Mouse (Mus musculus) hindbrain, embryonic 13.5 days (tissue): ENCODE measurements around the gene Lce1d. TPM values are rescaled to one million over a fixed set of nuclear protein-coding genes. Genes with fewer than 3 reads are reported as not detected.

Experiments used
- ATAC-seq: fragments of 200-750 bp; cut with Nextera tagmentation; 2 replicates; pipeline ENCODE4 v1.8.0; 2017; ENCODE audit warnings: moderate TSS enrichment; ENCODE audit not compliant: low FRiP score
- H3K27ac ChIP-seq: fragments of 300-500 bp; sonication (generic); 2 replicates; pipeline ENCODE4 v1.5.1; 2015; ENCODE audit warnings: inconsistent platforms, mild to moderate bottlenecking, moderate library complexity
- H3K27me3 ChIP-seq: fragments of 300-500 bp; sonication (generic); 2 replicates; pipeline ENCODE4 v1.6.1; 2015; ENCODE audit warnings: mild to moderate bottlenecking, inconsistent platforms
- H3K36me3 ChIP-seq: fragments of 300-500 bp; sonication (generic); 2 replicates; pipeline ENCODE4 v1.6.1; 2015; ENCODE audit warnings: mild to moderate bottlenecking, inconsistent platforms
- H3K4me1 ChIP-seq: fragments of 300-500 bp; sonication (generic); replicated peaks from 2 replicates; pipeline ENCODE4 v1.6.1; 2015; ENCODE audit warnings: inconsistent platforms
- H3K4me2 ChIP-seq: fragments of 300-500 bp; sonication (generic); 2 replicates; pipeline ENCODE4 v1.6.1; 2015; ENCODE audit warnings: inconsistent platforms, mild to moderate bottlenecking, moderate library complexity
- H3K4me3 ChIP-seq: fragments of 300-500 bp; sonication (generic); 2 replicates; pipeline ENCODE4 v1.5.1; 2015; ENCODE audit warnings: mild to moderate bottlenecking, inconsistent platforms
- H3K9ac ChIP-seq: fragments of 300-500 bp; sonication (generic); 2 replicates; pipeline ENCODE4 v1.6.1; 2015; ENCODE audit warnings: mild to moderate bottlenecking, inconsistent platforms
- H3K9me3 ChIP-seq: fragments of 300-500 bp; sonication (generic); 2 replicates; pipeline ENCODE4 v1.6.1; 2016; ENCODE audit warnings: inconsistent platforms
- WGBS: fragments of 180-500 bp; shearing (Covaris S2); methylation state at CpG from one replicate; pipeline ENCODE4 v1.1.7; 2015; 5-methylcytosine and 5-hydroxymethylcytosine counted together
- polyA plus RNA-seq: library from polyadenylated mRNA; unstranded; fragments of >200 nt; fragmentation: Nextera tagmentation; extraction: Ambion mirVana; gene quantifications from 2 replicates; pipeline ENCODE4 v1.2.1, GENCODE M21; 2015

The Lce1d gene
- polyA plus RNA-seq, 1 experiment from 2014 or later, result not detected

DNA sequence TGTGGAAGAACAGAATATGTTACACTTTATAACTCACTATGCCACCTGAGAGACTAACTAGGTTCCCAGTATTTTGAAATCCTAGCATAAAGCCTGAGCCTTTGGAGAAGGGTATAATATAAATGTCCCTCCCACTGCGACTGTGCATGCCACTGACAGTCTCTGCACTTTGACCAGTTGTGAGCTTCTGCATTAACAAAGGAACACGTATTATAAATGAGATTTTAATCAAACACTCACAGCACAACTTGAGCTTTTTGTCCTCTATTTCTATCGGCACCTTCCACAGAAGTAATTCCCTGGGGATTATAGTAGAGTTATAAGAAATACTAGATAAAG, 48.4 kb downstream of the Lce1d start:
- no peak overlapping the region for H3K9ac ChIP-seq
- no peak overlapping the region for H3K4me3 ChIP-seq
- no peaks in the 10 kb centered on the region for H3K9me3 ChIP-seq
- no peaks in the 10 kb centered on the region for H3K27me3 ChIP-seq
- no peaks in the 10 kb centered on the region for H3K36me3 ChIP-seq
- H3K4me2 ChIP-seq, result no peak overlapping the region
- H3K4me1 ChIP-seq, result no peaks in the 10 kb centered on the region
- 74% methylated on average over 3 of the region's 3 CpGs for WGBS
- no peak for ATAC-seq
- H3K27ac ChIP-seq, result no peak overlapping the region

DNA sequence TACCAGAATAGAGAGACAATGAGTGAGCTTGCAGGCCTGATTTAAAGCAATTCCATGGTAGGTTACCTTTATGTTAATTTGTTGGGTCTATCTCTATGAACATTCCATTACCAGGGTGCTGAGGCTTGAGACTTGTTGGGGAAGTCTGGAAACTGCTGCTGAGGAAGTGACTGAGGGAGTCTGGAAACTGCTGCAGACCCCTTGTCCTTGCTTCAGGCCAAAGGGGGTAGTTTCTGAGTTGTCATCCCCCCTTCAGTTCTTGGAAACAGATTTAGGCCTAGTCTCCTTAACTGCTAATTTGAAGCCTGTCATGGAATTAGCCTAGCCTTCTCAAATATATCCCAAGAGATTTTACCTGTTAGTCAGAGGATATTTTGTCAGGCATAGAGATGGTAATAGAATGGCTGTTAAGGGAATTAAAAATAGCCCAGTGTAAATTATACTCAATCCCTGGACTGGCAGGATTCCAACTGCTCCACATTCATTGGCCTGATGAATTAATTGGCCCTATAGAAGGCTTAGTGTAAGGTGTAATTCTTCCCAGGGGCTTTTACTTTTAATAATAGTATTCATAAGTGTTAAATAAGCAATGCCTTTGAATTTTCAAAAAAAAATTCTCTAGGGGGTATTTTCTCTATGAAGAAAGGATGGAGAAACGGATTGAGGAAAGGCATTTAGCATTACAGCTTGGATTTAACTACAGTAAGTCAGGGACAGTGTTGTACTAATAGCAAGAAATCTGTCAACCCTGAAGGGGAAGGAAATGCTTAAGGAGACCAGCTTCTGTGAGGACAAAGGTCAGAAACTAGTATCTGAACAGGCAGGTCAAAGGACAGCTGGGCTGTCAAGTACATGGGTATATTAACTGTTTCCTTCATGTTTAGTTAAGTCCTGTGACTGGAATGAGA, 49.0 kb downstream of the Lce1d start:
- no peaks in the 10 kb centered on the region for H3K36me3 ChIP-seq
- no peaks in the 10 kb centered on the region for H3K9me3 ChIP-seq
- 33% methylated on average over 1 of the region's 1 CpGs for WGBS
- H3K27ac ChIP-seq, result no peak overlapping the region
- H3K27me3 ChIP-seq, result no peaks in the 10 kb centered on the region
- H3K9ac ChIP-seq, result no peak overlapping the region
- no peaks in the 10 kb centered on the region for H3K4me1 ChIP-seq
- H3K4me3 ChIP-seq, result no peak overlapping the region
- H3K4me2 ChIP-seq, result no peak overlapping the region
- ATAC-seq, result peak; percentile 86

Other genes starting within 250 kb of the Lce1d start
- gene Sprr1b, start 248.4 kb downstream of the Lce1d start, polyA plus RNA-seq, result not detected in 2 replicates
- not detected in 2 replicates for gene Sprr3, start 228.5 kb downstream of the Lce1d start, polyA plus RNA-seq
- gene Sprr1a, start 201.3 kb downstream of the Lce1d start, polyA plus RNA-seq, result not detected in 2 replicates
- gene Sprr4, start 186.7 kb downstream of the Lce1d start, polyA plus RNA-seq, result not detected in 2 replicates
- gene 2310046K23Rik, start 152.7 kb downstream of the Lce1d start, polyA plus RNA-seq, result not detected in 2 replicates
- gene Ivl, start 113.5 kb downstream of the Lce1d start, polyA plus RNA-seq, result not detected in 2 replicates
- not detected in 2 replicates for gene Smcp, start 98.2 kb downstream of the Lce1d start, polyA plus RNA-seq
- not detected in 2 replicates for gene 2210017I01Rik, start 79.7 kb downstream of the Lce1d start, polyA plus RNA-seq
- gene Lce6a, start 65.5 kb downstream of the Lce1d start, polyA plus RNA-seq, result not detected in 2 replicates
- gene Lce1a1, start 38.9 kb downstream of the Lce1d start, polyA plus RNA-seq, result not detected in 2 replicates
- gene Lce1b, start 30.3 kb downstream of the Lce1d start, polyA plus RNA-seq, result not detected in 2 replicates
- not detected in 2 replicates for gene Lce1a2, start 16.9 kb downstream of the Lce1d start, polyA plus RNA-seq
- gene Lce1c, start 8.0 kb downstream of the Lce1d start, polyA plus RNA-seq, result not detected in 2 replicates
- gene Lce1e, start 21.9 kb upstream of the Lce1d start, polyA plus RNA-seq, result not detected in 2 replicates
- not detected in 2 replicates for gene Lce1f, start 33.1 kb upstream of the Lce1d start, polyA plus RNA-seq
- gene Gm38119, start 51.9 kb upstream of the Lce1d start, polyA plus RNA-seq, result not detected in 2 replicates
- not detected in 2 replicates for gene Lce1g, start 65.1 kb upstream of the Lce1d start, polyA plus RNA-seq
- gene Lce1h, start 77.9 kb upstream of the Lce1d start, polyA plus RNA-seq, result not detected in 2 replicates
- gene Lce1i, start 91.7 kb upstream of the Lce1d start, polyA plus RNA-seq, result not detected in 2 replicates
- gene Lce1j, start 103.3 kb upstream of the Lce1d start, polyA plus RNA-seq, result not detected in 2 replicates
- gene Lce1k, start 120.7 kb upstream of the Lce1d start, polyA plus RNA-seq, result not detected in 2 replicates
- not detected in 2 replicates for gene Kprp, start 140.0 kb upstream of the Lce1d start, polyA plus RNA-seq
- not detected in 2 replicates for gene Lce1l, start 164.1 kb upstream of the Lce1d start, polyA plus RNA-seq
- gene 2310050C09Rik, start 183.0 kb upstream of the Lce1d start, polyA plus RNA-seq, result not detected in 2 replicates
- not detected in 2 replicates for gene Lce3a, start 239.0 kb upstream of the Lce1d start, polyA plus RNA-seq
- gene Lce3b, start 245.8 kb upstream of the Lce1d start, polyA plus RNA-seq, result not detected in 2 replicates